Mouse (Mus musculus) hindbrain, postnatal 0 days (tissue): Measurements from ENCODE around the gene Opa1. TPM values are rescaled to one million over a fixed set of nuclear protein-coding genes. Genes with fewer than 3 reads are reported as not detected.

Source experiments
- ATAC-seq: fragments of 200-750 bp; cut with Nextera tagmentation; 2 replicates; pipeline ENCODE4 v1.8.0; 2017; ENCODE audit warnings: mild to moderate bottlenecking, moderate TSS enrichment, moderate library complexity
- DNase-seq: peaks from one replicate; pipeline ENCODE4 v3.0.0-alpha.2; 2015; ENCODE audit warnings: low spot score
- H3K27ac ChIP-seq: fragments of 300-500 bp; sonication (generic); 2 replicates; pipeline ENCODE4 v1.5.1; 2014; ENCODE audit warnings: mild to moderate bottlenecking
- H3K27me3 ChIP-seq: fragments of 300-500 bp; sonication (generic); 2 replicates; pipeline ENCODE4 v1.6.1; 2014; ENCODE audit warnings: low read length, mixed read lengths; ENCODE audit not compliant: insufficient read depth
- H3K36me3 ChIP-seq: fragments of 300-500 bp; sonication (generic); 2 replicates; pipeline ENCODE4 v1.6.1; 2014; ENCODE audit warnings: low read length, mixed read lengths; ENCODE audit not compliant: insufficient read depth
- H3K4me1 ChIP-seq: fragments of 300-500 bp; sonication (generic); 2 replicates; pipeline ENCODE4 v1.6.1; 2014; ENCODE audit warnings: antibody characterized with exemption, low read length, mixed read lengths; ENCODE audit not compliant: insufficient read depth
- H3K4me2 ChIP-seq: fragments of 300-500 bp; sonication (generic); 2 replicates; pipeline ENCODE4 v1.6.1; 2014; ENCODE audit warnings: low read depth, mild to moderate bottlenecking, low read length, moderate library complexity, mixed read lengths
- H3K4me3 ChIP-seq: fragments of 300-500 bp; sonication (generic); 2 replicates; pipeline ENCODE4 v1.5.1; 2014; ENCODE audit warnings: low read length
- H3K9ac ChIP-seq: fragments of 300-500 bp; sonication (generic); replicated peaks from 2 replicates; pipeline ENCODE4 v1.6.1; 2014; ENCODE audit warnings: mild to moderate bottlenecking, low read length, moderate library complexity, mixed read lengths
- H3K9me3 ChIP-seq: fragments of 300-500 bp; sonication (generic); 2 replicates; pipeline ENCODE4 v1.6.1; 2016; ENCODE audit warnings: low read length, mixed read lengths
- CTCF ChIP-seq: IDR thresholded peaks from 2 replicates; pipeline ENCODE4 v1.5.1; 2016; ENCODE audit warnings: antibody characterized with exemption, control low read depth, low read depth
- WGBS: fragments of 180-500 bp; shearing (Covaris S2); extraction: QIAGEN DNeasy Blood & Tissue Kit; methylation state at CpG from one replicate; pipeline ENCODE4 v1.1.7; 2014; 5-methylcytosine and 5-hydroxymethylcytosine counted together
- polyA plus RNA-seq: library from polyadenylated mRNA; unstranded; fragments of >200 nt; fragmentation: Nextera tagmentation; extraction: Ambion mirVana; gene quantifications from 2 replicates; pipeline ENCODE4 v1.2.1, GENCODE M21; 2015
- total RNA-seq: library from RNA; depleted of rRNA; stranded (reverse); fragments of >200 nt; gene quantifications from 2 replicates; pipeline ENCODE4 v1.2.3, GENCODE M21; 2014

Gene Opa1
- total and polyA plus RNA-seq, 2 experiments from 2014 or later: 42.4 to 67.2 TPM

DNA sequence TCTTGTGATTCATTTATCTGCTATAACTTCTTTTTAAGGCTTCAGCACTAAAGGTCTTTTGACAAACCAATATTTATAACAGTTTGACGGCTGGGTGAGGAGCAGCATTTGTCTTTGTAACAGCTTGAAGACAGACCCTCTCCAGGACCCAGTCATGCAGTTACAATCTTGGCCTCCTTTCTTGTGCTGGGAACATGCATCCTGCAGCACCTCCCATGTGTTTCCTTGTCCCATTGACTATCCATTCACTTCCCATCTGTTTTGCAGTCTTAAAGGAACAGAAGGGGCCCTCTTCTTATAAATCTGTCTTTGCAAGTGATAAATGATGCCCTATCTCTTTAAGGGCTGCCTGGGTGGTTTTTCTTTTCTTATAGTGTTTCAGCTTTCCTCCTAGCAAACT, 63.2 kb downstream of the Opa1 start:
- TF ChIP-seq CTCF: no peak
- no peaks in the 10 kb centered on the region for H3K27me3 ChIP-seq
- H3K9ac ChIP-seq: no peak overlapping the region
- WGBS: 18% methylated on average over 1 of the region's 1 CpGs
- H3K4me1 ChIP-seq: no peaks in the 10 kb centered on the region
- H3K4me3 ChIP-seq: no peak overlapping the region
- DNase-seq (peak; percentile 73), ATAC-seq (peak; percentile 80)
- H3K4me2 ChIP-seq: no peak overlapping the region
- no peak overlapping the region for H3K27ac ChIP-seq
- H3K9me3 ChIP-seq: no peaks in the 10 kb centered on the region
- H3K36me3 ChIP-seq: peaks cover 10% of the 10 kb centered on the region; the same call in 1 of the 2 replicates

DNA sequence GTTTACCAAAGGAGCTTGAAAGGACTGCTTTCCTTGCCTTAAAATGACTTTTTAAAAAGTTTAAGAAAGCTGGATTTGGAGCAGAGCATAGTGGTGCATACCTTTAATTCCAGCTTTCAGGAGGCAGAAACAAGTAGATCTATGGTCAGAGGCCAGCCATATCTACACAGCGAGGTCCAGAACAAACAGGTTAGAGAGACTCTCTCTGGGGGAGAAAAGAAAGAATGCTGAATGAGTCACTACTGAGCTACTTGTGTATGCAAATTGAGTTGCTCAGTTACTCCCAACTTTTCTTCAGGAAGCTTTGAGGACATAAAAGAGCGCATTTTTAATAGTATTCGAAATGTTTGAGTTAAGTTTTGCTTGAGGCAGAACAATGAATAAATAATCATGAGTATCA, 65.7 kb downstream of the Opa1 start:
- DNase-seq (no peak), ATAC-seq (no peak)
- H3K9me3 ChIP-seq: no peaks in the 10 kb centered on the region
- no peak overlapping the region for H3K27ac ChIP-seq
- 85% methylated on average over 3 of the region's 3 CpGs for WGBS
- peaks cover 15% of the 10 kb centered on the region; the same call in 1 of the 2 replicates for H3K36me3 ChIP-seq
- H3K4me2 ChIP-seq: no peak overlapping the region
- H3K27me3 ChIP-seq: no peaks in the 10 kb centered on the region
- no peak for TF ChIP-seq CTCF
- H3K9ac ChIP-seq: no peak overlapping the region
- no peak overlapping the region for H3K4me3 ChIP-seq
- H3K4me1 ChIP-seq: no peaks in the 10 kb centered on the region

DNA sequence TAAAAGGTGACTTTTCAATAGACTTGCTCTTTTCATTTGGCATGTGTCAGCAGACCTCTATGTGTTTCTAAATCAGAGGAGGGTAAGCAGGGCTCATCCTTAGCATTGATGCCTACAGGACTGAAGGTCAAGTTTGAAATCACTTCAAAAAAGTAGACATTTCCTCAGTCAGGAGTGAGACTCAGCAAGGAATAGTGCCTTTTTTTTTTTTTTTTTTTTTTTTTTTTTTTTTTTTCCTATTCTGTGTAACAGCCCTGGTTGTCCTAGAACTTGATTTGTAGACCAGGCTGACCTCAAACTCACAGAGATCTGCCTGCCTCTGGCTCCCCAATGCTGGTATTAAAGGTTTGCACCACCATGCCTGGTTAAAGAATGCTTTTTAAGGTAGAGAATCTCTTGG, 67.1 kb downstream of the Opa1 start:
- Histone ChIP-seq H3K27me3 (no peaks in the 10 kb centered on the region), H3K9me3 (no peaks in the 10 kb centered on the region), H3K9ac (no peak overlapping the region), H3K36me3 (peaks cover 15% of the 10 kb centered on the region; the same call in 1 of the 2 replicates), H3K4me1 (no peaks in the 10 kb centered on the region), H3K27ac (no peak overlapping the region), H3K4me3 (no peak overlapping the region), H3K4me2 (no peak overlapping the region)
- ATAC-seq: no peak
- no peak for DNase-seq
- TF ChIP-seq CTCF: no peak

DNA sequence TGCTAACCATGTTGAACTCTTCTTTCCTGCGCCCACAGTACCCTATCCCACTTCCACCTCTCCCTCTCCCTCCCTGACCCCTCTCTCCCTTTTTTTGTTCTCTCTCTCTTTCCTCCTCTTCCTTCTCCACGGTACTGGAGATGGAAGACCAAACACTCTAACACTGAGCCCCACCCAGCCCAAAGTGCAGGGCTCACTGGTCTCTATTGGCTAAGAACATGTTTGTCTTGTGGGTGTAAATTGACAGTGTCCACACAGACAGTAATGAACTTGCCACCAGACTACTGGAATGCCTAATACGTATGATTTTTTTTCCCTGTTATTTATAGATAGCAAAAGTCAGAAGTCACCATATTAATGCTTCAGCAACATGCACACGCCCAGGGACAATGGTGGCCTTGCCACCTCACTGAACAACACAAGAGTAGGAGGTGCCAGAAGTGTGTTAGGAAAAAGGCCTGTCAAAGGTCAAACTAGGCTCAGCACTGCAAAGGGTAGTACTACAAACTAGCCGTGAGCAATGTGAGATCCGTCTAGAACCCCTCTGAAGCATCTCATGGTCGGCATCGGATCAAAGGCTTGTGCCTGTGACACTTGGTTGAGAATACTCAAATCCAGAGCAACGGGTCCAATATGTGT, 77.2 kb downstream of the Opa1 start:
- no peak for TF ChIP-seq CTCF
- 0 out of 2 replicates have a peak, but pooled peaks cover 4% of the 10 kb centered on the region for H3K27me3 ChIP-seq
- H3K4me2 ChIP-seq: no peak overlapping the region
- peaks cover 14% of the 10 kb centered on the region for H3K4me1 ChIP-seq
- no peak overlapping the region for H3K4me3 ChIP-seq
- H3K9ac ChIP-seq: no peak overlapping the region
- H3K9me3 ChIP-seq: no peaks in the 10 kb centered on the region
- WGBS: 47% methylated on average over 9 of the region's 9 CpGs
- no peak overlapping the region for H3K27ac ChIP-seq
- H3K36me3 ChIP-seq: peaks cover 8% of the 10 kb centered on the region; the same call in 1 of the 2 replicates
- DNase-seq (no peak), ATAC-seq (no peak)

DNA sequence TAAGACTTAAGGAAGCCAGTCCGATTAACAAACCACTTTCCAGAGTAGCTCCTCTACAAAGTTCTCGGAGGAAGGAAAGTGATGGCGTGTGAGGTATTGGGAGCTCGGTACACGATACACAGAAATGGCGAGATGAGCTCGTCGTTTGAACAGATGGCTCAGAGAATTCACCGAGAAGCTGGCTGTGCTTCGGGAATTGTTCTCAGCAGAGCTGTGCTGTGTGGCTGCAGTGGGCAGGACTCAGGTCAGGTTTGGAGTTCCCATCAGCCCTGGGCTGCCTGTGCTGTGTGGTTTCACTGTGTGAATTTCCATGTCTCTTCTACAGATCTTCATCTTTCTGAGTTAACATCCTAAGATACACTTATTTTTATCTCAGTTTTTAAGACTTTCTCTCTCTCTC, 77.8 kb downstream of the Opa1 start:
- ATAC-seq: no peak
- DNase-seq: peak; percentile 12
- Histone ChIP-seq H3K27ac (no peak overlapping the region), H3K4me3 (no peak overlapping the region), H3K4me2 (no peak overlapping the region), H3K9ac (no peak overlapping the region), H3K36me3 (peaks cover 5% of the 10 kb centered on the region; the same call in 1 of the 2 replicates), H3K27me3 (0 out of 2 replicates have a peak, but pooled peaks cover 4% of the 10 kb centered on the region), H3K9me3 (no peaks in the 10 kb centered on the region), H3K4me1 (peaks cover 14% of the 10 kb centered on the region)
- 30% methylated on average over 10 of the region's 10 CpGs for WGBS
- no peak for TF ChIP-seq CTCF

DNA sequence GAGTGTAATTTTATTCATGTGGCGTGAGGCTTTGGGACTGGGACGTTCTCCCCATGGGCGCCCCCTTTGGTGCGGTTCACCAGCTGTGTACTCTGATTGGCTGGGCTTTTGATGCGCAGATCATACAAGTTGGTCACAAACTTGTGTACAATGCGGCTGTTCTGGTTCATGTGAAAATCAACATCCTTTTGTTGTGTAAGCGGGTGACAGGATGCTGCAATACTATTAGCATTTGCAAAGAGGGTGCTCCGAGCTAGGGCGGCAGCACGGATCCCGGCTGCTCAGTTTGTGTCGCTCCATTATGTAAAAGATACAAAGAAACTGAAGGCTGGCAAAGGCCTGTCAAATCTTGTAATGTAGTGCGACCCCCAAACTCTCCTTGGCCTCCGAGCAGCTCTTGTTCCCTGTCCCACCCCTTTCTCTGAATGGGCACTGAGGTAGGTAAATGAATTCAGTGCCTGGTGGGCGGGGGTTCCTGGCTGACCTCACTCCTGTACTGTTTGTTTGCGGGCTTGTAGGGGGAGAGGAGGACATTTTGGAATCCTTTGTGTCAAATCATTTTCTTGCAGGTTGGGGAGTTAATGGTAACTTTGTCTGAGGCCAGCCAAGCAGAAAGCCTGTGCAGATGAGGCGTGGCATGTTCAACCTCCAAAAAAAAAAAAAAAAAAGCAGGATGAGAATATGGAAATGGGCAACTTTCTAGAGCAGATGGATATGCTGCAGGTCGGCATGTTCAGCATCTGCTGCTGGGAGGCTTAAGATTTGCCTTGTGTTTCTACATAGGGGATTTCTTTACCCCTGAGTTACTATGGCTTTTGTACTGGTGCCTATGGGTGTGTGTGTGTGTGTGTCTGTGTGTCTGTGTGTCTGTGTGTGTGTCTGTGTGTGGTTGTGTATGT, 78.8 kb downstream of the Opa1 start:
- WGBS: 6% methylated on average over 18 of the region's 18 CpGs
- peak; percentile 52 for TF ChIP-seq CTCF
- peak overlapping the region; percentile 73 for H3K27ac ChIP-seq
- 0 out of 2 replicates have a peak, but pooled peaks cover 4% of the 10 kb centered on the region for H3K27me3 ChIP-seq
- H3K4me2 ChIP-seq: peak overlapping the region; percentile 48
- peaks cover 14% of the 10 kb centered on the region for H3K4me1 ChIP-seq
- H3K9ac ChIP-seq: no peak overlapping the region
- peak; percentile 85 for ATAC-seq
- peak; percentile 65 for DNase-seq
- no peaks in the 10 kb centered on the region for H3K36me3 ChIP-seq
- H3K4me3 ChIP-seq: no peak overlapping the region; the same call in 1 of the 2 replicates
- no peaks in the 10 kb centered on the region for H3K9me3 ChIP-seq
